9 mouse cellular contexts compared by ENCODE assay signal in genomic region chr14:99894708-99895383, GRCm38 (mm10).
DNase-seq lines count a peak whose midpoint lies in the region; ATAC-seq and TF ChIP-seq lines count a peak whose summit lies in the region.
"Had no signal": no experiment of that assay in that cellular context is flagged by ENCODE, and none has a peak within 500 bp of the region (broad histone marks: within the 10 kb centered on the region; RNA-seq: fewer than 3 reads in every experiment).

No protein-coding gene starts in this region.

- no peak for TF ChIP-seq EP300 in lung, postnatal 0 days (IDR thresholded peaks at IDR 0.05)

- no peak overlapping the region for H3K9ac ChIP-seq in forebrain, embryonic 14.5 days (ENCODE audit: low read length)
- no peak overlapping the region for H3K9ac ChIP-seq in hindbrain, embryonic 12.5 days
- no peak overlapping the region for H3K9ac ChIP-seq in lung, postnatal 0 days (replicated peaks; ENCODE audit: low read depth)

- no peak overlapping the region for H3K4me3 ChIP-seq in forebrain, embryonic 14.5 days (ENCODE audit: low read depth, low read length)
- no peak overlapping the region for H3K4me3 ChIP-seq in hindbrain, embryonic 12.5 days
- no peak overlapping the region for H3K4me3 ChIP-seq in lung, postnatal 0 days (ENCODE audit: low read depth, low read length)
- H3K4me3 ChIP-seq: megakaryocyte, embryonic 14.5 days had no signal

- H3K27ac ChIP-seq in forebrain, embryonic 14.5 days (ENCODE audit: low read depth, low read length) = no peak overlapping the region
- H3K27ac ChIP-seq in hindbrain, embryonic 12.5 days = no peak overlapping the region
- H3K27ac ChIP-seq in lung, postnatal 0 days (ENCODE audit: low read length) = no peak overlapping the region

- no peaks in the 10 kb centered on the region for H3K27me3 ChIP-seq in forebrain, embryonic 14.5 days (replicated peaks; ENCODE audit: control insufficient read depth, insufficient read depth, low read length)
- no peaks in the 10 kb centered on the region for H3K27me3 ChIP-seq in hindbrain, embryonic 12.5 days
- H3K27me3 ChIP-seq in lung, postnatal 0 days (replicated peaks; ENCODE audit: insufficient read depth, low read length) = no peaks in the 10 kb centered on the region

- no peaks in the 10 kb centered on the region for H3K4me1 ChIP-seq in forebrain, embryonic 14.5 days (ENCODE audit: control insufficient read depth, insufficient read depth, low read length)
- H3K4me1 ChIP-seq in hindbrain, embryonic 12.5 days = no peaks in the 10 kb centered on the region
- H3K4me1 ChIP-seq in lung, postnatal 0 days (ENCODE audit: insufficient read depth, low read depth, low read length) = no peaks in the 10 kb centered on the region
- H3K4me1 ChIP-seq: megakaryocyte, embryonic 14.5 days had no signal

- peak; percentile 40 for DNase-seq in Muller cell, postnatal 12 days (ENCODE audit: inconsistent ontology term)
- DNase-seq in forebrain, embryonic 14.5 days (ENCODE audit: low spot score) = peak; percentile 92
- DNase-seq in layer of hippocampus, adult 9-10 months (ENCODE audit: low spot score) = peak; percentile 52
- DNase-seq in lung, postnatal 0 days (ENCODE audit: low spot score) = peak; percentile 87
- peak; percentile 85 for DNase-seq in retina, embryonic 14.5 days (ENCODE audit: low spot score)
- DNase-seq in urinary bladder, postnatal 36 days (ENCODE audit: low spot score in 2 of 2) = peak; percentile 35 to 63

- peak; percentile 62; the same call in 1 of the 2 replicates for ATAC-seq in cerebellum, adult (ENCODE audit: insufficient number of reproducible peaks, low FRiP score, low TSS enrichment)
- peak; percentile 84 for ATAC-seq in forebrain, embryonic 14.5 days
- peak; percentile 81 for ATAC-seq in hindbrain, embryonic 12.5 days (ENCODE audit: low FRiP score)
- ATAC-seq in lung, postnatal 0 days = peak; percentile 67

- H3K4me2 ChIP-seq in forebrain, embryonic 14.5 days (ENCODE audit: low read length) = no peak overlapping the region
- H3K4me2 ChIP-seq in hindbrain, embryonic 12.5 days (replicated peaks) = no peak overlapping the region
- H3K4me2 ChIP-seq in lung, postnatal 0 days (replicated peaks; ENCODE audit: low read depth, low read length) = no peak overlapping the region

- H3K36me3 ChIP-seq in forebrain, embryonic 14.5 days (ENCODE audit: control insufficient read depth, insufficient read depth, low read length) = 0 out of 2 replicates have a peak, but pooled peaks cover 3% of the 10 kb centered on the region
- H3K36me3 ChIP-seq in hindbrain, embryonic 12.5 days = peaks cover 3% of the 10 kb centered on the region; the same call in 1 of the 2 replicates
- H3K36me3 ChIP-seq in lung, postnatal 0 days (ENCODE audit: insufficient read depth, low read length) = no peaks in the 10 kb centered on the region

- TF ChIP-seq CTCF in lung, postnatal 0 days (IDR thresholded peaks at IDR 0.05) = peak; percentile 98

- no peaks in the 10 kb centered on the region for H3K9me3 ChIP-seq in forebrain, embryonic 14.5 days (replicated peaks; ENCODE audit: control insufficient read depth, low read length)
- H3K9me3 ChIP-seq in hindbrain, embryonic 12.5 days (replicated peaks) = no peaks in the 10 kb centered on the region
- H3K9me3 ChIP-seq in lung, postnatal 0 days (ENCODE audit: low read length) = no peaks in the 10 kb centered on the region
- H3K9me3 ChIP-seq: megakaryocyte, embryonic 14.5 days had no signal

- WGBS in forebrain, embryonic 14.5 days = 24% methylated on average over 7 of the region's 7 CpGs
- WGBS in hindbrain, embryonic 12.5 days = 24% methylated on average over 7 of the region's 7 CpGs
- WGBS in lung, postnatal 0 days = 19% methylated on average over 7 of the region's 7 CpGs

Comparison
In these comparisons a context has a peak if more than half of its experiments do, and no peak if none do; other contexts are left out.
1. DNase-seq: peak in every context shown above with its lines; median percentile 92 in forebrain, embryonic 14.5 days; 87 in lung, postnatal 0 days; 85 in retina, embryonic 14.5 days; 52 in layer of hippocampus, adult 9-10 months; 49 in urinary bladder, postnatal 36 days; 40 in Muller cell, postnatal 12 days.